Mouse (Mus musculus) stomach, embryonic 14.5 days (tissue): ENCODE measurements around the gene Ntng1. TPM values are rescaled to one million over a fixed set of nuclear protein-coding genes. Genes with fewer than 3 reads are reported as not detected.

ENCODE experiments used
- ATAC-seq: fragments of 200-750 bp; cut with Nextera tagmentation; 2 replicates; pipeline ENCODE4 v1.8.0; 2017; ENCODE audit warnings: low read depth, moderate TSS enrichment; ENCODE audit not compliant: insufficient number of reproducible peaks, insufficient read depth, low FRiP score
- H3K27ac ChIP-seq: fragments of 300-500 bp; sonication (generic); 2 replicates; pipeline ENCODE4 v1.5.1; 2014; ENCODE audit warnings: mild to moderate bottlenecking, low read length, moderate library complexity, mixed read lengths
- H3K27me3 ChIP-seq: fragments of 300-500 bp; sonication (generic); 2 replicates; pipeline ENCODE4 v1.6.1; 2014; ENCODE audit warnings: low read length, control low read depth, mixed read lengths; ENCODE audit not compliant: control insufficient read depth, insufficient read depth
- H3K36me3 ChIP-seq: fragments of 300-500 bp; sonication (generic); 2 replicates; pipeline ENCODE4 v1.6.1; 2014; ENCODE audit warnings: mild to moderate bottlenecking, control low read depth, low read length, moderate library complexity, mixed read lengths; ENCODE audit not compliant: control insufficient read depth, insufficient read depth
- H3K4me1 ChIP-seq: fragments of 300-500 bp; sonication (generic); 2 replicates; pipeline ENCODE4 v1.6.1; 2014; ENCODE audit warnings: low read length, control low read depth, mixed read lengths; ENCODE audit not compliant: control insufficient read depth, insufficient read depth
- H3K4me2 ChIP-seq: fragments of 300-500 bp; sonication (generic); replicated peaks from 2 replicates; pipeline ENCODE4 v1.6.1; 2014; ENCODE audit warnings: low read depth, low read length, control low read depth
- H3K4me3 ChIP-seq: fragments of 300-500 bp; sonication (generic); 2 replicates; pipeline ENCODE4 v1.5.1; 2014; ENCODE audit warnings: low read depth, low read length, control low read depth
- H3K9ac ChIP-seq: fragments of 300-500 bp; sonication (generic); replicated peaks from 2 replicates; pipeline ENCODE4 v1.6.1; 2014; ENCODE audit warnings: low read depth, mild to moderate bottlenecking, control low read depth, low read length, moderate library complexity, mixed read lengths
- H3K9me3 ChIP-seq: fragments of 300-500 bp; sonication (generic); 2 replicates; pipeline ENCODE4 v1.6.1; 2016; ENCODE audit warnings: low read depth, low read length, control low read depth; ENCODE audit not compliant: control insufficient read depth
- WGBS: fragments of 180-500 bp; shearing (Covaris S2); extraction: QIAGEN DNeasy Blood & Tissue Kit; methylation state at CpG from one replicate; pipeline ENCODE4 v1.1.7; 2014; 5-methylcytosine and 5-hydroxymethylcytosine counted together
- polyA plus RNA-seq: library from polyadenylated mRNA; unstranded; fragments of >200 nt; fragmentation: Nextera tagmentation; extraction: Ambion mirVana; gene quantifications from 2 replicates; pipeline ENCODE4 v1.2.1, GENCODE M21; 2014

Ntng1 gene
- polyA plus RNA-seq, 1 experiment from 2014 or later = 9.6 TPM

GRCm38 (mm10) chr3:109804145-109804544 is 339.7 kb downstream of the Ntng1 start:
- H3K36me3 ChIP-seq = no peaks in the 10 kb centered on the region
- H3K4me3 ChIP-seq = no peak overlapping the region
- no peak overlapping the region for H3K27ac ChIP-seq
- H3K27me3 ChIP-seq = no peaks in the 10 kb centered on the region
- 43% methylated on average over 2 of the region's 2 CpGs for WGBS
- no peaks in the 10 kb centered on the region for H3K4me1 ChIP-seq
- ATAC-seq = no peak
- no peaks in the 10 kb centered on the region for H3K9me3 ChIP-seq
- no peak overlapping the region for H3K4me2 ChIP-seq
- no peak overlapping the region for H3K9ac ChIP-seq

GRCm38 (mm10) chr3:109803616-109804015 is 340.2 kb downstream of the Ntng1 start:
- no peak overlapping the region for H3K27ac ChIP-seq
- no peaks in the 10 kb centered on the region for H3K27me3 ChIP-seq
- ATAC-seq = no peak
- no peaks in the 10 kb centered on the region for H3K9me3 ChIP-seq
- no peaks in the 10 kb centered on the region for H3K36me3 ChIP-seq
- H3K4me3 ChIP-seq = no peak overlapping the region
- H3K9ac ChIP-seq = no peak overlapping the region
- H3K4me2 ChIP-seq = no peak overlapping the region
- WGBS = 57% methylated on average over 3 of the region's 3 CpGs
- no peaks in the 10 kb centered on the region for H3K4me1 ChIP-seq

- Histone ChIP-seq H3K9me3 (no peaks in the 10 kb centered on the region), H3K27me3 (no peaks in the 10 kb centered on the region), H3K4me2 (no peak overlapping the region), H3K4me1 (no peaks in the 10 kb centered on the region), H3K4me3 (no peak overlapping the region), H3K9ac (no peak overlapping the region), H3K36me3 (no peaks in the 10 kb centered on the region), H3K27ac (no peak overlapping the region)
- WGBS = 88% methylated on average over 11 of the region's 11 CpGs
- ATAC-seq = no peak
Observed at GRCm38 (mm10) chr3:109797354-109797753, 346.5 kb downstream of the Ntng1 start.

- H3K4me2 ChIP-seq = no peak overlapping the region
- H3K4me1 ChIP-seq = peaks cover 4% of the 10 kb centered on the region; the same call in 1 of the 2 replicates
- no peak overlapping the region for H3K27ac ChIP-seq
- no peak for ATAC-seq
- 25% methylated on average over 5 of the region's 5 CpGs for WGBS
- H3K9ac ChIP-seq = no peak overlapping the region
- no peaks in the 10 kb centered on the region for H3K9me3 ChIP-seq
- no peak overlapping the region for H3K4me3 ChIP-seq
- no peaks in the 10 kb centered on the region for H3K27me3 ChIP-seq
- H3K36me3 ChIP-seq = no peaks in the 10 kb centered on the region
Observed at GRCm38 (mm10) chr3:109783231-109783630, 360.6 kb downstream of the Ntng1 start.

- ATAC-seq = peak; percentile 78
- no peaks in the 10 kb centered on the region for H3K9me3 ChIP-seq
- WGBS = 7% methylated on average over 27 of the region's 27 CpGs
- H3K27me3 ChIP-seq = no peaks in the 10 kb centered on the region
- peak overlapping the region; percentile 88 for H3K4me2 ChIP-seq
- peak overlapping the region; percentile 32 for H3K4me3 ChIP-seq
- H3K36me3 ChIP-seq = no peaks in the 10 kb centered on the region
- H3K9ac ChIP-seq = no peak overlapping the region
- H3K4me1 ChIP-seq = peaks cover 4% of the 10 kb centered on the region; the same call in 1 of the 2 replicates
- H3K27ac ChIP-seq = no peak overlapping the region
Observed at GRCm38 (mm10) chr3:109782289-109782951, 361.4 kb downstream of the Ntng1 start.

GRCm38 (mm10) chr3:109781917-109782288 is 361.9 kb downstream of the Ntng1 start:
- H3K4me1 ChIP-seq = peaks cover 4% of the 10 kb centered on the region; the same call in 1 of the 2 replicates
- H3K27me3 ChIP-seq = no peaks in the 10 kb centered on the region
- H3K36me3 ChIP-seq = no peaks in the 10 kb centered on the region
- H3K27ac ChIP-seq = no peak overlapping the region
- H3K9me3 ChIP-seq = no peaks in the 10 kb centered on the region
- no peak for ATAC-seq
- peak overlapping the region; percentile 88 for H3K4me2 ChIP-seq
- 71% methylated on average over 7 of the region's 7 CpGs for WGBS
- no peak overlapping the region for H3K9ac ChIP-seq
- 0 out of 2 replicates have a peak overlapping the region, but pooled peaks have one; percentile 32 for H3K4me3 ChIP-seq

GRCm38 (mm10) chr3:109775200-109775599 is 368.6 kb downstream of the Ntng1 start:
- H3K4me2 ChIP-seq = no peak overlapping the region
- H3K9me3 ChIP-seq = no peaks in the 10 kb centered on the region
- H3K4me1 ChIP-seq = no peaks in the 10 kb centered on the region
- WGBS = 71% methylated on average over 2 of the region's 2 CpGs
- H3K27me3 ChIP-seq = no peaks in the 10 kb centered on the region
- no peak overlapping the region for H3K27ac ChIP-seq
- H3K4me3 ChIP-seq = no peak overlapping the region
- ATAC-seq = no peak
- H3K9ac ChIP-seq = no peak overlapping the region
- no peaks in the 10 kb centered on the region for H3K36me3 ChIP-seq

GRCm38 (mm10) chr3:109772120-109772519 is 371.7 kb downstream of the Ntng1 start:
- Histone ChIP-seq H3K9ac (no peak overlapping the region), H3K9me3 (no peaks in the 10 kb centered on the region), H3K36me3 (no peaks in the 10 kb centered on the region), H3K27me3 (no peaks in the 10 kb centered on the region), H3K4me2 (no peak overlapping the region), H3K27ac (no peak overlapping the region), H3K4me3 (no peak overlapping the region), H3K4me1 (no peaks in the 10 kb centered on the region)
- 83% methylated on average over 14 of the region's 14 CpGs for WGBS
- ATAC-seq = no peak

- Histone ChIP-seq H3K4me3 (no peak overlapping the region), H3K27ac (no peak overlapping the region), H3K9ac (no peak overlapping the region), H3K9me3 (no peaks in the 10 kb centered on the region), H3K27me3 (no peaks in the 10 kb centered on the region), H3K4me2 (no peak overlapping the region), H3K4me1 (no peaks in the 10 kb centered on the region), H3K36me3 (no peaks in the 10 kb centered on the region)
- 84% methylated on average over 3 of the region's 3 CpGs for WGBS
- no peak for ATAC-seq
Observed at GRCm38 (mm10) chr3:109766939-109767338, 376.9 kb downstream of the Ntng1 start.
